Mouse (Mus musculus): ENCODE data around the gene Ano6. TPM values are rescaled to one million over a fixed set of nuclear protein-coding genes. Genes with fewer than 3 reads are reported as not detected.

The Ano6 gene
- polyA plus RNA-seq, 1 experiment from 2014 or later, result 35.2 TPM

- H3K9ac ChIP-seq (ENCODE audit: low read depth, low read length), result no peak overlapping the region
- no peak overlapping the region for H3K4me3 ChIP-seq (replicated peaks; ENCODE audit: low read depth, low read length)
- H3K9me3 ChIP-seq (replicated peaks; ENCODE audit: low read length), result 0 out of 2 replicates have a peak, but pooled peaks cover 3% of the 10 kb centered on the region
- no peak overlapping the region for H3K27ac ChIP-seq
- H3K4me1 ChIP-seq (replicated peaks; ENCODE audit: insufficient read depth, low read length), result peaks cover 4% of the 10 kb centered on the region
- no peak overlapping the region for H3K4me2 ChIP-seq (ENCODE audit: low read length)
- DNase-seq (ENCODE audit: low spot score) (no peak), ATAC-seq (replicated peaks; ENCODE audit: low FRiP score, low read depth) (no peak)
- WGBS, result 65% methylated on average over 3 of the region's 3 CpGs
- H3K27me3 ChIP-seq (ENCODE audit: insufficient read depth, low read length), result no peaks in the 10 kb centered on the region
- H3K36me3 ChIP-seq (ENCODE audit: insufficient read depth, low read length), result no peaks in the 10 kb centered on the region
- TF ChIP-seq CTCF (IDR thresholded peaks at IDR 0.05; ENCODE audit: low read depth), result peak; percentile 50; the same call in 1 of the 2 replicates
Observed at GRCm38 (mm10) chr15:95787578-95787977, 3.1 kb upstream of the Ano6 start.

GRCm38 (mm10) chr15:95789562-95790528 lies 798 bp upstream of the Ano6 start:
- peak; percentile 27; the same call in 1 of the 2 replicates for ATAC-seq (replicated peaks; ENCODE audit: low FRiP score, low read depth)
- H3K4me2 ChIP-seq (ENCODE audit: low read length), result peak overlapping the region; percentile 91
- H3K27me3 ChIP-seq (ENCODE audit: insufficient read depth, low read length), result no peaks in the 10 kb centered on the region
- DNase-seq (ENCODE audit: low spot score), result peak; percentile 61
- H3K36me3 ChIP-seq (ENCODE audit: insufficient read depth, low read length), result no peaks in the 10 kb centered on the region
- whole genome bisulfite sequencing, result 20% methylated on average over 32 of the region's 32 CpGs
- H3K9me3 ChIP-seq (replicated peaks; ENCODE audit: low read length), result 0 out of 2 replicates have a peak, but pooled peaks cover 3% of the 10 kb centered on the region
- H3K9ac ChIP-seq (ENCODE audit: low read depth, low read length), result peak overlapping the region; percentile 91
- TF ChIP-seq CTCF (IDR thresholded peaks at IDR 0.05; ENCODE audit: low read depth), result no peak
- H3K4me3 ChIP-seq (replicated peaks; ENCODE audit: low read depth, low read length), result peak overlapping the region; percentile 89
- H3K27ac ChIP-seq, result peak overlapping the region; percentile 84
- peaks cover 20% of the 10 kb centered on the region for H3K4me1 ChIP-seq (replicated peaks; ENCODE audit: insufficient read depth, low read length)

- H3K9me3 ChIP-seq (replicated peaks; ENCODE audit: low read length), result 0 out of 2 replicates have a peak, but pooled peaks cover 3% of the 10 kb centered on the region
- peaks cover 32% of the 10 kb centered on the region for H3K4me1 ChIP-seq (replicated peaks; ENCODE audit: insufficient read depth, low read length)
- ATAC-seq (replicated peaks; ENCODE audit: low FRiP score, low read depth) (peak; percentile 27; the same call in 1 of the 2 replicates), DNase-seq (ENCODE audit: low spot score) (peak; percentile 43)
- no peaks in the 10 kb centered on the region for H3K36me3 ChIP-seq (ENCODE audit: insufficient read depth, low read length)
- H3K9ac ChIP-seq (ENCODE audit: low read depth, low read length), result peak overlapping the region; percentile 91
- H3K4me3 ChIP-seq (replicated peaks; ENCODE audit: low read depth, low read length), result peak overlapping the region; percentile 89
- no peaks in the 10 kb centered on the region for H3K27me3 ChIP-seq (ENCODE audit: insufficient read depth, low read length)
- no peak for TF ChIP-seq CTCF (IDR thresholded peaks at IDR 0.05; ENCODE audit: low read depth)
- WGBS, result 1% methylated on average over 32 of the region's 32 CpGs
- peak overlapping the region; percentile 84 for H3K27ac ChIP-seq
- peak overlapping the region; percentile 91 for H3K4me2 ChIP-seq (ENCODE audit: low read length)
Observed at GRCm38 (mm10) chr15:95791141-95791791, 623 bp downstream of the Ano6 start.

- DNase-seq (ENCODE audit: low spot score) (peak; percentile 14), ATAC-seq (replicated peaks; ENCODE audit: low FRiP score, low read depth) (no peak)
- no peaks in the 10 kb centered on the region for H3K27me3 ChIP-seq (ENCODE audit: insufficient read depth, low read length)
- H3K9me3 ChIP-seq (replicated peaks; ENCODE audit: low read length), result 0 out of 2 replicates have a peak, but pooled peaks cover 3% of the 10 kb centered on the region
- TF ChIP-seq CTCF (IDR thresholded peaks at IDR 0.05; ENCODE audit: low read depth), result no peak
- H3K4me3 ChIP-seq (replicated peaks; ENCODE audit: low read depth, low read length), result peak overlapping the region; percentile 89
- H3K4me1 ChIP-seq (replicated peaks; ENCODE audit: insufficient read depth, low read length), result peaks cover 32% of the 10 kb centered on the region
- no peaks in the 10 kb centered on the region for H3K36me3 ChIP-seq (ENCODE audit: insufficient read depth, low read length)
- peak overlapping the region; percentile 91 for H3K4me2 ChIP-seq (ENCODE audit: low read length)
- peak overlapping the region; percentile 91; the same call in 1 of the 2 replicates for H3K9ac ChIP-seq (ENCODE audit: low read depth, low read length)
- 36% methylated on average over 5 of the region's 5 CpGs for WGBS
- H3K27ac ChIP-seq, result peak overlapping the region; percentile 84; the same call in 1 of the 2 replicates
Observed at GRCm38 (mm10) chr15:95791855-95792254, 1.2 kb downstream of the Ano6 start.

- 70% methylated on average over 25 of the region's 25 CpGs for WGBS
- TF ChIP-seq CTCF (IDR thresholded peaks at IDR 0.05; ENCODE audit: low read depth), result peak; percentile 61
- Histone ChIP-seq H3K27ac (no peak overlapping the region), H3K4me3 (replicated peaks; ENCODE audit: low read depth, low read length) (peak overlapping the region; percentile 89; the same call in 1 of the 2 replicates), H3K9ac (ENCODE audit: low read depth, low read length) (no peak overlapping the region), H3K4me2 (ENCODE audit: low read length) (peak overlapping the region; percentile 91), H3K9me3 (replicated peaks; ENCODE audit: low read length) (no peaks in the 10 kb centered on the region), H3K36me3 (ENCODE audit: insufficient read depth, low read length) (no peaks in the 10 kb centered on the region), H3K27me3 (ENCODE audit: insufficient read depth, low read length) (no peaks in the 10 kb centered on the region), H3K4me1 (replicated peaks; ENCODE audit: insufficient read depth, low read length) (peaks cover 36% of the 10 kb centered on the region)
- DNase-seq (ENCODE audit: low spot score) (peak; percentile 32), ATAC-seq (replicated peaks; ENCODE audit: low FRiP score, low read depth) (no peak)
Observed at GRCm38 (mm10) chr15:95792261-95793260, 1.9 kb downstream of the Ano6 start.
